Mouse (Mus musculus) hindbrain, embryonic 11.5 days (tissue): ENCODE results near the gene Gm5662. TPM values are rescaled to one million over a fixed set of nuclear protein-coding genes. Genes with fewer than 3 reads are reported as not detected.
"Not testable (repeated sequence)": the region's sequence is repeated elsewhere in the genome, so short reads cannot be mapped to it uniquely, and the experiment has no call there.

Experiments
- ATAC-seq: fragments of 200-750 bp; cut with Nextera tagmentation; 2 replicates; pipeline ENCODE4 v1.8.0; 2017; ENCODE audit warnings: mild to moderate bottlenecking, moderate TSS enrichment, moderate library complexity; ENCODE audit not compliant: low FRiP score
- DNase-seq: peaks from one replicate; pipeline ENCODE4 v3.0.0-alpha.2; 2015; ENCODE audit warnings: low spot score
- H3K27ac ChIP-seq: fragments of 300-500 bp; sonication (generic); 2 replicates; pipeline ENCODE4 v1.5.1; 2014; ENCODE audit warnings: mild to moderate bottlenecking, low read depth, low read length
- H3K27me3 ChIP-seq: fragments of 300-500 bp; sonication (generic); 2 replicates; pipeline ENCODE4 v1.6.1; 2014; ENCODE audit warnings: mild to moderate bottlenecking, low read length, moderate library complexity, mixed read lengths; ENCODE audit not compliant: control insufficient read depth, insufficient read depth
- H3K36me3 ChIP-seq: fragments of 300-500 bp; sonication (generic); 2 replicates; pipeline ENCODE4 v1.6.1; 2014; ENCODE audit warnings: mild to moderate bottlenecking, low read length, moderate library complexity, mixed read lengths; ENCODE audit not compliant: control insufficient read depth, insufficient read depth
- H3K4me1 ChIP-seq: fragments of 300-500 bp; sonication (generic); replicated peaks from 2 replicates; pipeline ENCODE4 v1.6.1; 2014; ENCODE audit warnings: low read length, mixed read lengths; ENCODE audit not compliant: control insufficient read depth, insufficient read depth
- H3K4me2 ChIP-seq: fragments of 300-500 bp; sonication (generic); replicated peaks from 2 replicates; pipeline ENCODE4 v1.6.1; 2014; ENCODE audit warnings: mild to moderate bottlenecking, low read depth, low read length
- H3K4me3 ChIP-seq: fragments of 300-500 bp; sonication (generic); 2 replicates; pipeline ENCODE4 v1.5.1; 2014; ENCODE audit warnings: low read depth, low read length
- H3K9ac ChIP-seq: fragments of 300-500 bp; sonication (generic); 2 replicates; pipeline ENCODE4 v1.6.1; 2014; ENCODE audit warnings: low read depth, low read length
- H3K9me3 ChIP-seq: fragments of 300-500 bp; sonication (generic); 2 replicates; pipeline ENCODE4 v1.6.1; 2016; ENCODE audit warnings: low read length; ENCODE audit not compliant: control insufficient read depth
- WGBS: fragments of 180-500 bp; shearing (Covaris S2); extraction: QIAGEN DNeasy Blood & Tissue Kit; methylation state at CpG from one replicate; pipeline ENCODE4 v1.1.7; 2014; 5-methylcytosine and 5-hydroxymethylcytosine counted together
- polyA plus RNA-seq: library from polyadenylated mRNA; unstranded; fragments of >200 nt; fragmentation: Nextera tagmentation; extraction: Ambion mirVana; gene quantifications from 2 replicates; pipeline ENCODE4 v1.2.1, GENCODE M21; 2014

The Gm5662 gene
- polyA plus RNA-seq, 1 experiment from 2014 or later = not detected

DNA sequence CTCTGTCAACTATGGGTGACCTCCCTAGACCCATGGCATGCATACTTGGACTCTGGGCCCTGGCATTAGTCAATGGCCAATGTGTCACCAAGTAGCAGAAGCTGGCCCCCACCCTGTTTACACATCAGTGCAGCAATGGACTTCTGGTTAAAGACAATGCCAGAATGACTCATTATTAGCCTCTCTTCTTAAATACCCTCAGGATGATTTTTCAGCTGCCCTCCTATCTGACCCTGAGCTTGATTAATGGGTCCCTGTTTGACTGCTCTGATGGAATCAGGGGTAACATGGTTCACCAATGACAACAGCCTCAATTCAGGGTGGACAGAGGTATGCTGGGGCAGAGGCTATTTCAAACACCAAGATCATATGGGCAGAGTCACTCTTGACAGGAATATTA is 28.5 kb downstream of the Gm5662 start:
- not testable (repeated sequence) for H3K9me3 ChIP-seq, H3K4me1 ChIP-seq, H3K36me3 ChIP-seq, H3K9ac ChIP-seq, H3K4me2 ChIP-seq, ATAC-seq, DNase-seq, H3K27me3 ChIP-seq, H3K27ac ChIP-seq, H3K4me3 ChIP-seq

DNA sequence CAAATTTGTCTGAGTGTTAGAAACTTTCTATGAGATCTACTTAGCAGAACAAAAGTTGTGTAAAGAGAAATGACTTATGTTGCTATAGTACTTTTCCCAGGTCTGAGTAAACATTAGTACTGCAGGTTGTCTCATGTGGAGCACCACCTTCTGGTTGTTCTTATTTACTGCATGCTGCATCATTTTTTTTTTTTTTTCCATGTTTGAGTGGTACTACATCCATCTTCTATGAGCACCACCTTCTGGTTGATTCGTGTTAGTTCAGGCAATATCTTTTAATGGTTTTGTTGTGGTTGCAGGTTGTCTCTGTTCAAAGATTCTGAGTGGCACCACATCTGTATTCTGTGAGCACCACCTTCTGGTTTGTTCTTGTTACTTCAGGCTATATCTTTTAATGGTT is 31.4 kb downstream of the Gm5662 start:
- WGBS = 20% methylated on average over 1 of the region's 1 CpGs
- H3K4me1 ChIP-seq, H3K36me3 ChIP-seq, H3K4me3 ChIP-seq, H3K4me2 ChIP-seq, H3K27me3 ChIP-seq, DNase-seq, ATAC-seq, H3K27ac ChIP-seq, H3K9me3 ChIP-seq, H3K9ac ChIP-seq: not testable (repeated sequence)

Other genes starting within 250 kb of the Gm5662 start
- not detected in 2 replicates for gene Gm2056, start 247.5 kb downstream of the Gm5662 start, polyA plus RNA-seq
- gene Gm16368, start 190.8 kb downstream of the Gm5662 start, polyA plus RNA-seq = not detected in 2 replicates
- not detected in 2 replicates for gene Gm10436, start 92.4 kb downstream of the Gm5662 start, polyA plus RNA-seq
- not detected in 2 replicates for gene Gm8332, start 24.4 kb downstream of the Gm5662 start, polyA plus RNA-seq
- gene Gm5039, start 49.5 kb upstream of the Gm5662 start, polyA plus RNA-seq = not detected in 2 replicates
- gene Adck1, start 86.1 kb upstream of the Gm5662 start, polyA plus RNA-seq = 11.1 and 11.2 TPM in 2 replicates